Mouse (Mus musculus) gastrocnemius, adult 18-20 months (tissue): ENCODE results near the gene Prkcz. TPM values are rescaled to one million over a fixed set of nuclear protein-coding genes. Genes with fewer than 3 reads are reported as not detected.

Experiments
- DNase-seq: peaks from one replicate; pipeline ENCODE4 v3.0.0; 2021; ENCODE audit warnings: low spot score
- total RNA-seq, 2 experiments: library from RNA; stranded (reverse); gene quantifications; 2 replicates each; pipeline ENCODE4 v1.2.3; 2021

The Prkcz gene
- total RNA-seq, 2 experiments from 2014 or later: 3.1 to 3.8 TPM

GRCm38 (mm10) chr4:155315031-155315430 is 46.1 kb downstream of the Prkcz start:
- DNase-seq: no peak

- DNase-seq: no peak
Observed at GRCm38 (mm10) chr4:155308679-155309078, 52.5 kb downstream of the Prkcz start.

- peak; percentile 87 for DNase-seq
Observed at GRCm38 (mm10) chr4:155308068-155308467, 53.1 kb downstream of the Prkcz start.

GRCm38 (mm10) chr4:155307591-155307990 is 53.6 kb downstream of the Prkcz start:
- DNase-seq: no peak

GRCm38 (mm10) chr4:155306356-155307242 is 54.6 kb downstream of the Prkcz start:
- no peak for DNase-seq

- DNase-seq: no peak
Observed at GRCm38 (mm10) chr4:155305531-155306031, 55.6 kb downstream of the Prkcz start.

- no peak for DNase-seq
Observed at GRCm38 (mm10) chr4:155304508-155305096, 56.6 kb downstream of the Prkcz start.

GRCm38 (mm10) chr4:155301965-155302364 is 59.2 kb downstream of the Prkcz start:
- DNase-seq: no peak

GRCm38 (mm10) chr4:155301098-155301447 is 60.1 kb downstream of the Prkcz start:
- no peak for DNase-seq

GRCm38 (mm10) chr4:155300421-155301097 is 60.6 kb downstream of the Prkcz start:
- DNase-seq: no peak

- DNase-seq: no peak
Observed at GRCm38 (mm10) chr4:155298826-155299225, 62.3 kb downstream of the Prkcz start.

- DNase-seq: no peak
Observed at GRCm38 (mm10) chr4:155297057-155297456, 64.1 kb downstream of the Prkcz start.

GRCm38 (mm10) chr4:155295996-155296395 is 65.2 kb downstream of the Prkcz start:
- peak; percentile 40 for DNase-seq

- DNase-seq: no peak
Observed at GRCm38 (mm10) chr4:155295026-155295590, 66.1 kb downstream of the Prkcz start.

- peak; percentile 41 for DNase-seq
Observed at GRCm38 (mm10) chr4:155294381-155294780, 66.8 kb downstream of the Prkcz start.

GRCm38 (mm10) chr4:155292863-155293262 is 68.3 kb downstream of the Prkcz start:
- no peak for DNase-seq

GRCm38 (mm10) chr4:155290045-155290444 is 71.1 kb downstream of the Prkcz start:
- no peak for DNase-seq

GRCm38 (mm10) chr4:155288586-155288985 is 72.6 kb downstream of the Prkcz start:
- DNase-seq: no peak

- DNase-seq: no peak
Observed at GRCm38 (mm10) chr4:155287713-155288112, 73.4 kb downstream of the Prkcz start.

GRCm38 (mm10) chr4:155286090-155286489 is 75.1 kb downstream of the Prkcz start:
- DNase-seq: no peak

GRCm38 (mm10) chr4:155284521-155285379 is 76.4 kb downstream of the Prkcz start:
- DNase-seq: no peak
